Mouse (Mus musculus): ENCODE measurements around the gene Zkscan4.

The Zkscan4 gene

DNA sequence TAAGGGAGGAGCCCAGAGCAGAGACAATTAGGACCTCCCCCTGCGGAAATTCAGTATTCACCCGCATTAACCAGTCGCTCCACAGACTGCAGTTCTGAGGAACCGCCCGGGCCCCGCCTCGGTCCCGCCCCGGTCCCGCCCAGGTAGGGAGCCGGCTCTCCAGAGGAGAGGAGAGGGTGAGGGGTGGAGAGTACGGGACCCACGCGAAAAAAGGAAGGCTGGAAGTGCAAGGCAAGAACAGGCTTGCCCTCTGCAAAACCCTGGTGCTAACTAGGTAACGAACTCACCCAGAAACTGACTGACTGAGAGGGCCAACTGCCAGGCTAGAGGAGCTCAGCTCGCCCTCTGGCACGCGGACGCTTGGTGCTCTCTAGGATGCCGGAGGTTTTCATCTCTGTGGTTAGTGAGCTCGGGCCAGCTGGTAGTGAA lies 27.5 kb downstream of the Zkscan4 start:
- DNase-seq (ENCODE audit: low read depth, low spot score) = peak; percentile 71

GRCm38 (mm10) chr13:21530136-21530535 lies 51.4 kb downstream of the Zkscan4 start:
- no peak for DNase-seq (ENCODE audit: low read depth, low spot score)

- DNase-seq (ENCODE audit: low read depth, low spot score) = peak; percentile 81
Measured at GRCm38 (mm10) chr13:21530781-21531201, 52.1 kb downstream of the Zkscan4 start, which contains the start of gene Zkscan8. TSS of gene Zkscan8 (minus strand) at chr13:21531120.

Measured in skeletal muscle tissue, adult 2 months (tissue).